Mouse (Mus musculus) neural tube, embryonic 13.5 days (tissue): ENCODE data around the gene Phf5a. TPM values are rescaled to one million over a fixed set of nuclear protein-coding genes. Genes with fewer than 3 reads are reported as not detected.

Experiments
- ATAC-seq: fragments of 200-750 bp; cut with Nextera tagmentation; 2 replicates; pipeline ENCODE4 v1.8.0; 2017; ENCODE audit warnings: low read depth, mild to moderate bottlenecking, moderate TSS enrichment, moderate library complexity
- H3K27ac ChIP-seq: fragments of 300-500 bp; sonication (generic); replicated peaks from 2 replicates; pipeline ENCODE4 v1.5.1; 2015; ENCODE audit warnings: moderate library complexity, mild to moderate bottlenecking, inconsistent platforms
- H3K27me3 ChIP-seq: fragments of 300-500 bp; sonication (generic); 2 replicates; pipeline ENCODE4 v1.6.1; 2015; ENCODE audit warnings: mild to moderate bottlenecking, inconsistent platforms
- H3K36me3 ChIP-seq: fragments of 300-500 bp; sonication (generic); 2 replicates; pipeline ENCODE4 v1.6.1; 2015; ENCODE audit warnings: mild to moderate bottlenecking, inconsistent platforms
- H3K4me1 ChIP-seq: fragments of 300-500 bp; sonication (generic); replicated peaks from 2 replicates; pipeline ENCODE4 v1.6.1; 2015; ENCODE audit warnings: inconsistent platforms
- H3K4me2 ChIP-seq: fragments of 300-500 bp; sonication (generic); 2 replicates; pipeline ENCODE4 v1.6.1; 2015; ENCODE audit warnings: inconsistent platforms, mild to moderate bottlenecking, moderate library complexity
- H3K4me3 ChIP-seq: fragments of 300-500 bp; sonication (generic); 2 replicates; pipeline ENCODE4 v1.5.1; 2015; ENCODE audit warnings: mild to moderate bottlenecking, inconsistent platforms
- H3K9ac ChIP-seq: fragments of 300-500 bp; sonication (generic); 2 replicates; pipeline ENCODE4 v1.6.1; 2015; ENCODE audit warnings: moderate library complexity, mild to moderate bottlenecking, inconsistent platforms
- H3K9me3 ChIP-seq: fragments of 300-500 bp; sonication (generic); 2 replicates; pipeline ENCODE4 v1.6.1; 2016; ENCODE audit warnings: inconsistent platforms
- WGBS: fragments of 180-500 bp; shearing (Covaris S2); methylation state at CpG from one replicate; pipeline ENCODE4 v1.1.7; 2015; 5-methylcytosine and 5-hydroxymethylcytosine counted together
- polyA plus RNA-seq: library from polyadenylated mRNA; unstranded; fragments of >200 nt; fragmentation: Nextera tagmentation; extraction: Ambion mirVana; gene quantifications from 2 replicates; pipeline ENCODE4 v1.2.1, GENCODE M21; 2015

Phf5a gene
- polyA plus RNA-seq, 1 experiment from 2014 or later = 129 TPM

DNA sequence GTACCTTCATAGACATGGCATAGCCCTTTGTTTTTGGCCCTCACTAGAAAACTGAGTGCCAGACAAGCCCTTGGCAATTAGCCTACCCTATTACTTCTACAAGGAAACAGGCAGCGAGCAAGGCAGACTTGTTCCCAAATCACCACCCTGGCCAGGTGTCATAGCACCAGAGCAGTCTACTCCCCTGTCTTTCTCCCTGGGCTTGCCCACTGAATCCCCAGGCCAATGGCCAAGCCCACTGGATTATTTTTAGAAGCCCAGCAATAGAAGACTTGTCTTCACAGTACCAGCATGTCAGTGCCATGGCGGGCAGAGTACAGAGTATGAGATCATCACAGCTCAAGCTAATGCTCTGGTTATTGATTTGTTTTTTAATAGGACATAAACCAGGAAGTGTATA lies 27.0 kb upstream of the Phf5a start:
- Histone ChIP-seq H3K9me3 (no peaks in the 10 kb centered on the region), H3K36me3 (peaks cover 94% of the 10 kb centered on the region), H3K4me1 (no peaks in the 10 kb centered on the region), H3K4me2 (no peak overlapping the region), H3K27ac (no peak overlapping the region), H3K27me3 (no peaks in the 10 kb centered on the region), H3K9ac (no peak overlapping the region), H3K4me3 (no peak overlapping the region)
- 93% methylated on average over 2 of the region's 2 CpGs for WGBS
- ATAC-seq = no peak

DNA sequence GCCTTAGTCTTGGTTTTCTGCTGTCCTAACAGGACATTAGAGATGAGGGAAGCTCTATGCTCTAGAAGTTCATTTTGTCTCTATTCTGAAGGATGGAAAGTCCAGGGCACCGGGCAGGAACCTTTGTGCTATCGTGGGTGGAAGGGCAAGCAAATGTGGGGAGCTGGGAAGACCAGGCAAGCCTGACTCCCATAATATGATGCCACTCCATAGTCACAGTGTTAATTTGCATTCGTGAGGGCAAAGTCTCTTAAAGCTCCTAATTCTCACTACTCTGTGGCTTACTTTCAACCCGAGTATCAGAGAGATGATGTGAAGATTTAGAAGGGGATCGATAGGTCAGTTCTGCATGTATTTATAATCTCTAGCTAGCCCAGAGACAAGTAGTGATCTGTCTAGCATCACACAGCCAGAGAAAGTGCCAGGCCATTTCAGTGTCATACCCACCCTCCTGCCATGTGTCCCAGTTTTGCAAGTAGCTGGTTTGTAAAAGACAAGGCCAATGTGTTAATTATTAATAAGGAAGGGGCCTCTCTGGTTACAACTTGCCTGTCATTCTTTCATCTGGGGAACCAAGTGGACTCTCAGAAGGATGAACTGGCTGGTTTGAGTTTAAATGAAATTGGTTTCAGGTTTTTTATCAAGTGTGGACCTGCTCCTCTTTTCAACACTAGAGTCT lies 26.0 kb upstream of the Phf5a start:
- 89% methylated on average over 5 of the region's 5 CpGs for WGBS
- no peaks in the 10 kb centered on the region for H3K27me3 ChIP-seq
- H3K27ac ChIP-seq = no peak overlapping the region
- no peaks in the 10 kb centered on the region for H3K4me1 ChIP-seq
- H3K4me2 ChIP-seq = no peak overlapping the region
- H3K36me3 ChIP-seq = peaks cover 94% of the 10 kb centered on the region
- no peak overlapping the region for H3K9ac ChIP-seq
- H3K9me3 ChIP-seq = no peaks in the 10 kb centered on the region
- H3K4me3 ChIP-seq = no peak overlapping the region
- ATAC-seq = no peak

DNA sequence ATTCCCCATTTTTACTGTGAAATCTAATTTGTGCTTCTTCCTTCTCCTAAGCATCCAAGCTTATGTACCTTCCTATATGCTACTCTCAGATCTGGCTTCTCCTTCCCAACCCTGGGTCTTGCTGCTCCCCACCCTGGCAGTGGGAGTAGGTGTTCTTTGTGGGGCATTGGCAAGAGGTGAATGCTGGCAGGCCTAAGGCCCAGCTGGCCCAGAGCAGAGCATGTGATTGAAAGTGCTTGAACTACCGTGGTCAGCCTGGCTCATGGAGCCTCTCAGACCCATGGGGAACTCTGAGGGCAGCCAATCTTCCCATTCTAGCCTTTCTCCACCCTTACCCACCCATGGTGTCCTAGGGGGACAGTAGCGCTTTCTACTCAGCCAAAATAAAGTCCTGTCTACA lies 24.7 kb upstream of the Phf5a start:
- ATAC-seq = no peak
- peaks cover 91% of the 10 kb centered on the region for H3K36me3 ChIP-seq

DNA sequence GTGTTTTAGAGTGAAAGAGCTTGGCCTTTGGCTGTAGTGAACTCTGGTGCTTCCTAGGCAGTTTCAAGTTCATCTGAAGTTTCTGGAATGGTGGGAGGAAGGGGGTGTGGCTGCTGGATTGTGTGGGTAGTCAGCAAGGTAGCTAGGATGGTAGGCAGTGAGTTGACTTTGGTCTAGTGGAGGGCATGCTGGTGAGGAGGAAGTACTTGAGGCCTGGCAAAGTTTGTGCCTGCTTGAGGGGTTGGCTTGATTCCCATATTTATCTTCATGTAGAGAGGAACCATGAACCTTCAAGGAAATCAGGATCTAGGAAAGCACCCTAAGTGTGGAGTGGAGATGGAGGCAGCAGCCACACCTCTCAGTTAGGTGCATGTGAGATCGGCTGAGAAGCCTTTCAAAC lies 22.3 kb upstream of the Phf5a start:
- Histone ChIP-seq H3K4me1 (no peaks in the 10 kb centered on the region), H3K4me2 (no peak overlapping the region), H3K9me3 (no peaks in the 10 kb centered on the region), H3K9ac (no peak overlapping the region), H3K27me3 (no peaks in the 10 kb centered on the region), H3K27ac (no peak overlapping the region), H3K36me3 (peaks cover 94% of the 10 kb centered on the region), H3K4me3 (no peak overlapping the region)
- no peak for ATAC-seq
- 92% methylated on average over 1 of the region's 1 CpGs for WGBS

More for the DNA sequence above, 24.7 kb upstream of the Phf5a start:
- Histone ChIP-seq H3K4me2 (no peak overlapping the region), H3K4me1 (no peaks in the 10 kb centered on the region), H3K27ac (no peak overlapping the region), H3K4me3 (no peak overlapping the region), H3K9me3 (no peaks in the 10 kb centered on the region), H3K27me3 (no peaks in the 10 kb centered on the region), H3K9ac (no peak overlapping the region)
- 90% methylated on average over 2 of the region's 2 CpGs for WGBS

DNA sequence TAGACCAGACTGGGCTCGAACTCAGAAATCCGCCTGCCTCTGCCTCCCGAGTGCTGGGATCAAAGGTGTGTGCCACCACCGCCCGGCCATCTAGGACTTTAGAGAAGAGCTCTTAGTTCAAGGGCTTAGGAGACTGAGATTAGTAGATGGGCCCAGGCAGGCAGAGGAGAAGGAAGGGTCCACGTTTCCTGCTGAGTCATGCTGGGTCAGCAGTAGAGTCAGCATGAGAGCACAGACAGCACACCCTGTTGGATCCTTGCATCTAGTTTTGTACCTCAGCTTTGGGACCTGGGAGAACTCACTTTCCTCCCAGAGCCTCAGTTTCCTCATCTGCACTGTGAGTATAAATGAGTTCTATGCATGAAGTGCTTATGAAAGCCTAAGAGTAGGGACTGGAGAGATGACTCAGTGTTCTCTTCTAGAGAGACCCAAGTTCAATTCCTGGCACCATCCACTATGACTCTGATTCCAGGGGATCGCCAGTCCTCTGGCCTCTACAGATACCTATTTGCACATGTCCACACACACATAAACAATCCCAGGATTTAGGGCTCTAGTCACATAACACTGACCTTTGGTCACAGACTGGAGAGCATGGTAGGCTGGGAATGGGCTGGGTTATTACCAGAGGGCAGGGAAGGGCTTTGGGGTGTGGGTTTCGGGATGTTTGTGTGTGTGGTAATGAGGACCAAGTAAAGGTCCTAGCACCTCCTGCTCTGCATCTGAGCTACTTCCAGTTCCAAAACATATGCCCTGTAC lies 20.3 kb upstream of the Phf5a start:
- H3K27me3 ChIP-seq = no peaks in the 10 kb centered on the region
- H3K4me1 ChIP-seq = no peaks in the 10 kb centered on the region
- H3K36me3 ChIP-seq = peaks cover 77% of the 10 kb centered on the region
- no peak overlapping the region for H3K9ac ChIP-seq
- 93% methylated on average over 8 of the region's 8 CpGs for WGBS
- H3K4me2 ChIP-seq = no peak overlapping the region
- no peak for ATAC-seq
- H3K9me3 ChIP-seq = no peaks in the 10 kb centered on the region
- H3K4me3 ChIP-seq = no peak overlapping the region
- no peak overlapping the region for H3K27ac ChIP-seq

DNA sequence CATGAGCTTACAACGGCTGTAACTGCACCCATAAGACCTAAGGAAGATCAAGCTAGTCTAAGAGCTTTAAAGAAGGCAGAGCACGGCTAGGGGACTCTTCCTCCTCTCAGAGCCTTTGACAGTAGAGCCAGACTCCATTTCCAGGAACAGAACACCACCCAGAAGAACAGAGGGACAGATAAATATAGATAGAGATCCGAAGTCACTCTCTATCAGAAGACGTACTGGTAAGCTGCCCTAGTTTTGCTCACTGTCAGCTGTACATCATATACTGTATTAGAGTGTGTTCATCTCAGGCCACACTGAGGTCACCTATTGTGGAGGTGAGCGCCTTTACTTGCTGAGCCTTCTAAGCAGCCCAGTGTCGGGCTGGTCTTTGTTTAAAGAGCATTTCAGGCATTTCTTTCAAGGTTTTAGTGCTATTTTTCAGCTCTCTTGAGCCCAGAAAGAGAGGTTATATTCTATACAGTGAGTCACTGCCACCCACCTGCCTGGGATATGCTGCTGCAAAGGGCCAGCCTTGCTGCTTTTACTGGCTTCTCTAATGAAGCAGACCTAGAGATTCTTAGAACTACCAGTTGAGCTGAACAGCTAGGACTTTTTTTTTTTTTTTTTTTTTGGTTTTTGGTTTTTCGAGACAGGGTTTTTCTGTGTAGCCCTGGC lies 19.6 kb upstream of the Phf5a start:
- no peak overlapping the region for H3K4me3 ChIP-seq
- no peak for ATAC-seq
- peaks cover 70% of the 10 kb centered on the region for H3K36me3 ChIP-seq
- H3K27ac ChIP-seq = no peak overlapping the region
- H3K27me3 ChIP-seq = no peaks in the 10 kb centered on the region
- WGBS = 93% methylated on average over 7 of the region's 7 CpGs
- no peak overlapping the region for H3K4me2 ChIP-seq
- H3K9ac ChIP-seq = no peak overlapping the region
- H3K4me1 ChIP-seq = no peaks in the 10 kb centered on the region
- H3K9me3 ChIP-seq = no peaks in the 10 kb centered on the region

DNA sequence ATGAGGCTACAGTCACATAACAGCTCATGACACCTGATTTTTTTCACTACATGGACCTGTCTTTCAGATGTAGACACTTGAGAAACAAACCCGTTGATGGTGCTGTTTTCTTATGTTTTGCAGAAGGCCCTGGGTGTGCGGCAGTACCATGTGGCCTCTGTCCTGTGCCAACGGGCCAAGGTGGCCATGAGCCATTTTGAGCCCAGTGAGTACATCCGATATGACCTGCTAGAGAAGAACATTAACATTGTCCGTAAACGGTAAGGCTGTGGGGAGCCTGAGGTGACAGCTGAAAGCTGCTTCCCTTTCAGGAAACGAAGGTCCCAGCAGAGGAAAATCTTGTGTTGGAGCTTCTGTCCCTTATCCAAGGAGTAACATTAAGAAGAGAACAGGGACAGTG lies 17.5 kb upstream of the Phf5a start:
- Histone ChIP-seq H3K27ac (no peak overlapping the region), H3K4me1 (no peaks in the 10 kb centered on the region), H3K27me3 (no peaks in the 10 kb centered on the region), H3K36me3 (peaks cover 52% of the 10 kb centered on the region), H3K4me2 (no peak overlapping the region), H3K4me3 (no peak overlapping the region), H3K9ac (no peak overlapping the region), H3K9me3 (no peaks in the 10 kb centered on the region)
- ATAC-seq = no peak
- WGBS = 93% methylated on average over 7 of the region's 7 CpGs

DNA sequence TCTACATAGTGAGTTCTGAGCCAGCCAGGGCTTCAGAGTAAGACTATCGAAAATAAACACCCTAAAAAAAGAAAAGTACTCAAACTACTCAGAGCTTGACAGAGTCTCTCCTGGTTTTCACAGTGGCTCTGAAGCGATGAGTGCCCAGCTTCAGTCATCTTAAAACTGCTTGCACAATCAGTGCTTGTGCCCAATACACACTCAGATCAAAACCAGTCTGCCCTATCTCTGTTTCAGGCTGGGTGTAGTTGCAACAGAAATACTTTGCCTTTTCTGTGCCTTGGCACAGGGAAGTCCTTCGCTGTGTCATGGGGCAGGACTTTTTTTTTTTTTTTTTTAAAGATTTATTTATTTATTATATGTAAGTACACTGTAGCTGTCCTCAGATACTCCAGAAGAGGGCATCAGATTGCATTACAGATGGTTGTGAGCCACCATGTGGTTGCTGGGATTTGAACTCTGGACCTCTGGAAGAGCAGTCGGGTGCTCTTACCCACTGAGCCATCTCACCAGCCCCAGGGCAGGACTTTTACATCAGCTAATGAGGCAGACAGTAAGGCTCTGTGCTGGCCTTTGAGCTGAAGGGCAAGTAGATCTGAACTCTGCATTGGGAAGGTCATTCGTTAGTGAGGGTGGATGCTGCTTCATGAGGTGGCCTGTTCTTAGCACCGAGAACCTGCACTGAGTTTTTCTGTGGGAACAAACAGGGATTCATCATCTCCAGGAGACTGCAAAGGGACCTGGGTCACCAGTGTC lies 15.3 kb upstream of the Phf5a start:
- no peak overlapping the region for H3K27ac ChIP-seq
- H3K4me3 ChIP-seq = no peak overlapping the region
- 94% methylated on average over 6 of the region's 6 CpGs for WGBS
- ATAC-seq = no peak
- H3K27me3 ChIP-seq = no peaks in the 10 kb centered on the region
- no peak overlapping the region for H3K4me2 ChIP-seq
- H3K4me1 ChIP-seq = 0 out of 2 replicates have a peak, but pooled peaks cover 8% of the 10 kb centered on the region
- H3K36me3 ChIP-seq = peaks cover 31% of the 10 kb centered on the region
- H3K9me3 ChIP-seq = no peaks in the 10 kb centered on the region
- no peak overlapping the region for H3K9ac ChIP-seq

DNA sequence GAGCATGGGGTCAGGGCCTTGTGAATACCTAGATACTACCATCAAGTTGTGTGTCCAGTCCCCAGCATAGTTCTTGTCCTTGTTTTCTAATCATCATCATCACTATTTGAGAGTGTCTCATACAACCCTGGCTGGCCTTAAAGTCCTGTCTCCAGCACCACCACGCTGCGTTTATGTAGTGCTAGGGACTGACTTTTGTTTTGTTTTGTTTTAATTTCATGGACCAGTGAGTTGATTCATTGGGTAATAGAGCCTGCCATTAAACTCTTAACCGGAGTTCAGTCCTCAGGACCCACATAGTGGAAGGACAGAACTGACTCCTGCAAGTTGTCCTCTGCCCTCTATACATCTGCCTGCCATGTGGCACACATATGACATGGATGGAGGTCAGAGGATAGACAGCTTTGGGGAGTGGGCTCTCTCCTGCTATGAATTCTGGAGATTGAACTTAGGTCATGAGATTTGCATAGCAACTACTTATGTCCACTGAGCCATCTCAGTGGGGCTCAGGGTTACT lies 13.8 kb upstream of the Phf5a start:
- Histone ChIP-seq H3K9me3 (no peaks in the 10 kb centered on the region), H3K4me3 (no peak overlapping the region), H3K36me3 (peaks cover 18% of the 10 kb centered on the region), H3K9ac (no peak overlapping the region), H3K4me2 (no peak overlapping the region), H3K4me1 (peaks cover 19% of the 10 kb centered on the region), H3K27me3 (no peaks in the 10 kb centered on the region), H3K27ac (no peak overlapping the region)
- no peak for ATAC-seq
- WGBS = 61% methylated on average over 3 of the region's 3 CpGs

DNA sequence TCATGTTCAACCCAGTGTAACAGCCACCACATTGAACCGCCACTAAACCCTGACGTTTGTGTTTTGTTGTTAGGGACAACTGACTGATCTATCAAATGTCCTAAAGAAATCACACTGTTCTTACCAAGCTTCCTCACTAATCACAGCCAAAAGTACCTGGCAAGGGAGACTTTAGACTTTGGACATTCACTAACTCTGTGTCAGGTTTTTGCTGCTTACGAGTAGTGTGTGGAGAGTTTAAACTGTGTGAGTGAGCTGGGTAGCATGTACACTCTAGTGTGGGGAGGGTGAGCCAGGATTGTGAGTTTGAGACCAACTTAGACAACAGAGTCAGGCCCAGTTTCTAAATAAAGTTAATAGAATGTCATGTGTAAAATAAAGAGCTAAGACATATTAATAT lies 10.6 kb upstream of the Phf5a start:
- peaks cover 44% of the 10 kb centered on the region for H3K4me1 ChIP-seq
- H3K4me2 ChIP-seq = no peak overlapping the region
- no peak overlapping the region for H3K9ac ChIP-seq
- H3K27ac ChIP-seq = no peak overlapping the region
- ATAC-seq = no peak
- H3K36me3 ChIP-seq = no peaks in the 10 kb centered on the region
- H3K27me3 ChIP-seq = no peaks in the 10 kb centered on the region
- WGBS = 94% methylated on average over 3 of the region's 3 CpGs
- no peak overlapping the region for H3K4me3 ChIP-seq
- no peaks in the 10 kb centered on the region for H3K9me3 ChIP-seq

DNA sequence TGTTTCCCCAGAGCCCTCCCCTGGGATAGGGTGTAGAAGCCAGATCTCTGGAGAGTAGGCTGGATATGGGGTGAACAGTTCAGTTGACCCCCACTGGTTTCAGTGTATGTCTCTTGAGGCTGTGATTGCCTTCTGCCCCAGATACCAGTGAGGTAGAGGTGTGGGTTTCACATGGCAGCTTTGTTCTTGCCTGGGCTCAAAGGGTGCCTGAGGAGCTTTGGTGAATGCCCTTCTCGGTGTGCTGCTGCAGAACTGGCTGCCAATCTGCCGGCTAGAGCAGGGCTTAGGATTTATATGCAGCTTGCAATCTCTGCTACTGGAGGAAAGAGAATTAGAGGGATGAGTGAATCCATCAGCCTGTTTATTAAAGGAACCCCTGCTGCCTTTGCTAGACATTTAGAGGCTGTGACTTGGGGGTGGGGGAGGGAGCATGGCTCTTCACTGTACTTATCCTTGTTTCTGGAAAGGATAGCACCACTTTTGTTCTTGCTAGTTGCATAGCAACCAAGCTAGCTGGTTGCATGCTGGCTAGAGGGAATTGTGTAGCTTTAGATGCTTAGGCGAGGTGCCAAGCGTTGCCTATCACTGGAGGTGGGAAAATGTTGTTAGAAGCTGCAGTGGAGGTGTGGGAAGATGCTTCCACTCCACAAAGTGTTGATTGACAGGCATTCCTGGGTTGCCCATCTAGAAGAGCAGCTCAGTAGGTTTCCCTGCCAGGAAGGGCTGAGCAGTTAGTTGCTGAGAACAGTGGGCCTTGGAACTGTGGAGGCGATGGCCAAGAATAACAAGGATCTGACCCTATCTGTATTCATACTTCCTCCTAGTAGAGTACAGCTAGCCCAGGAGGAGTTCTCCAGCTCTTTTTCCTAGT lies 8.1 kb upstream of the Phf5a start:
- Histone ChIP-seq H3K9me3 (no peaks in the 10 kb centered on the region), H3K27me3 (no peaks in the 10 kb centered on the region), H3K9ac (peak overlapping the region; percentile 9; the same call in 1 of the 2 replicates), H3K27ac (peak overlapping the region; percentile 93), H3K4me2 (peak overlapping the region; percentile 31), H3K4me1 (peaks cover 46% of the 10 kb centered on the region), H3K4me3 (no peak overlapping the region), H3K36me3 (no peaks in the 10 kb centered on the region)
- peak; percentile 92 for ATAC-seq
- WGBS = 32% methylated on average over 5 of the region's 5 CpGs
